Mouse (Mus musculus) liver, adult 2 months (tissue): Measurements from ENCODE around the gene Atoh8. TPM values are rescaled to one million over a fixed set of nuclear protein-coding genes. Genes with fewer than 3 reads are reported as not detected.

Experiments
- DNase-seq: peaks from one replicate; pipeline ENCODE4 v3.0.0-alpha.2; 2011; ENCODE audit warnings: low read depth, low spot score; ENCODE audit errors: extremely low read depth
- H3K27ac ChIP-seq: fragments of 200-500 bp; replicated peaks from 2 replicates; pipeline ENCODE4 v1.5.1; 2012; ENCODE audit warnings: low read depth, mild to moderate bottlenecking, control low read depth, inconsistent platforms, low read length; ENCODE audit not compliant: insufficient read depth
- H3K27me3 ChIP-seq: fragments of 200-500 bp; 2 replicates; pipeline ENCODE4 v1.6.1; 2012; ENCODE audit warnings: mild to moderate bottlenecking, moderate library complexity, low read length, inconsistent platforms; ENCODE audit not compliant: control insufficient read depth, insufficient read depth
- H3K36me3 ChIP-seq: fragments of 200-500 bp; 2 replicates; pipeline ENCODE4 v1.6.1; 2012; ENCODE audit warnings: low read length, inconsistent platforms; ENCODE audit not compliant: control insufficient read depth, insufficient read depth
- H3K4me1 ChIP-seq: fragments of 200-500 bp; 2 replicates; pipeline ENCODE4 v1.6.1; 2011; ENCODE audit warnings: low read length; ENCODE audit not compliant: control insufficient read depth, insufficient read depth
- H3K4me3 ChIP-seq: fragments of 200-500 bp; 2 replicates; pipeline ENCODE4 v1.5.1; 2011; ENCODE audit warnings: low read depth, mild to moderate bottlenecking, control low read depth, low read length, moderate library complexity; ENCODE audit not compliant: insufficient read depth
- H3K79me2 ChIP-seq: fragments of 200-500 bp; 2 replicates; pipeline ENCODE4 v1.6.1; 2012; ENCODE audit warnings: inconsistent platforms, mild to moderate bottlenecking, low read length, moderate library complexity; ENCODE audit not compliant: control insufficient read depth, insufficient read depth
- H3K9ac ChIP-seq: fragments of 200-500 bp; 2 replicates; pipeline ENCODE4 v1.6.1; 2012; ENCODE audit warnings: low read depth, mild to moderate bottlenecking, control low read depth, inconsistent platforms, low read length
- CTCF ChIP-seq: fragments of 200-500 bp; IDR thresholded peaks from 2 replicates; pipeline ENCODE4 v1.5.1; 2011; ENCODE audit warnings: low read depth, low read length, control low read depth
- POLR2A ChIP-seq: fragments of 200-500 bp; IDR thresholded peaks from 2 replicates; pipeline ENCODE4 v1.6.1; 2011; ENCODE audit warnings: low read length, control low read depth; ENCODE audit not compliant: insufficient read depth; ENCODE audit errors: extremely low read depth
- WGBS: fragments of 180-500 bp; shearing (Covaris S2); methylation state at CpG from one replicate; pipeline ENCODE4 v1.1.7; 2018; 5-methylcytosine and 5-hydroxymethylcytosine counted together
- polyA plus RNA-seq: library from polyadenylated mRNA; depleted of rRNA; stranded (reverse); fragments of >200 nt; gene quantifications from 2 replicates; pipeline ENCODE4 v1.2.3, GENCODE M21; 2012; rRNA removed
- total RNA-seq: library from RNA; depleted of rRNA; stranded (reverse); fragments of >200 nt; gene quantifications from 2 replicates; pipeline ENCODE4 v1.2.3, GENCODE M21; 2014; rRNA removed

Gene Atoh8
- total and polyA plus RNA-seq, 2 experiments = 5.1 to 28.7 TPM

- Histone ChIP-seq H3K27me3 (no peaks in the 10 kb centered on the region), H3K36me3 (no peaks in the 10 kb centered on the region), H3K27ac (peak overlapping the region; percentile 91), H3K4me1 (peaks cover 31% of the 10 kb centered on the region), H3K9ac (peak overlapping the region; percentile 64), H3K79me2 (no peaks in the 10 kb centered on the region), H3K4me3 (no peak overlapping the region; the same call in 1 of the 2 replicates)
- 19% methylated on average over 19 of the region's 19 CpGs for WGBS
- TF ChIP-seq CTCF (no peak), POLR2A (no peak)
- DNase-seq = peak; percentile 98
Observed at GRCm38 (mm10) chr6:72162155-72162890, 73.1 kb downstream of the Atoh8 start.

GRCm38 (mm10) chr6:72161751-72162150 lies 73.6 kb downstream of the Atoh8 start:
- peak; percentile 88 for DNase-seq
- H3K27me3 ChIP-seq = no peaks in the 10 kb centered on the region
- H3K9ac ChIP-seq = no peak overlapping the region
- TF ChIP-seq CTCF = no peak
- no peak for TF ChIP-seq POLR2A
- no peaks in the 10 kb centered on the region for H3K79me2 ChIP-seq
- H3K4me3 ChIP-seq = no peak overlapping the region
- H3K36me3 ChIP-seq = no peaks in the 10 kb centered on the region
- 13% methylated on average over 5 of the region's 5 CpGs for WGBS
- peak overlapping the region; percentile 91 for H3K27ac ChIP-seq
- peaks cover 31% of the 10 kb centered on the region for H3K4me1 ChIP-seq

- DNase-seq = peak; percentile 86
- TF ChIP-seq POLR2A (no peak), CTCF (no peak)
- Histone ChIP-seq H3K4me3 (no peak overlapping the region), H3K27me3 (no peaks in the 10 kb centered on the region), H3K79me2 (no peaks in the 10 kb centered on the region), H3K27ac (peak overlapping the region; percentile 91), H3K4me1 (peaks cover 31% of the 10 kb centered on the region), H3K36me3 (no peaks in the 10 kb centered on the region), H3K9ac (no peak overlapping the region)
- 23% methylated on average over 3 of the region's 3 CpGs for WGBS
Observed at GRCm38 (mm10) chr6:72160991-72161390, 74.4 kb downstream of the Atoh8 start.

- WGBS = 79% methylated on average over 10 of the region's 10 CpGs
- no peak for DNase-seq
- Histone ChIP-seq H3K79me2 (no peaks in the 10 kb centered on the region), H3K27me3 (no peaks in the 10 kb centered on the region), H3K4me1 (peaks cover 30% of the 10 kb centered on the region), H3K36me3 (peaks cover 4% of the 10 kb centered on the region), H3K27ac (peak overlapping the region; percentile 91), H3K9ac (no peak overlapping the region), H3K4me3 (no peak overlapping the region)
- TF ChIP-seq POLR2A (no peak), CTCF (no peak)
Observed at GRCm38 (mm10) chr6:72159861-72160395, 75.4 kb downstream of the Atoh8 start.

- 46% methylated on average over 8 of the region's 8 CpGs for WGBS
- Histone ChIP-seq H3K79me2 (no peaks in the 10 kb centered on the region), H3K27me3 (no peaks in the 10 kb centered on the region), H3K9ac (0 out of 2 replicates have a peak overlapping the region, but pooled peaks have one; percentile 20), H3K4me1 (peaks cover 24% of the 10 kb centered on the region), H3K27ac (peak overlapping the region; percentile 94), H3K4me3 (no peak overlapping the region), H3K36me3 (peaks cover 10% of the 10 kb centered on the region)
- no peak for TF ChIP-seq POLR2A
- no peak for TF ChIP-seq CTCF
- DNase-seq = peak; percentile 92
Observed at GRCm38 (mm10) chr6:72158966-72159764, 76.2 kb downstream of the Atoh8 start.

Other genes with a start within 250 kb of the Atoh8 start
- gene St3gal5, start 138.0 kb downstream of the Atoh8 start, total RNA-seq = 115 and 162 TPM in 2 replicates
- 61.4 and 133 TPM in 2 replicates for gene St3gal5, start 138.0 kb downstream of the Atoh8 start, polyA plus RNA-seq
- gene Sftpb, start 69.0 kb upstream of the Atoh8 start, total RNA-seq = not detected in 2 replicates
- 0.31 TPM in 1 of 2 replicates, not detected in the other for gene Sftpb, start 69.0 kb upstream of the Atoh8 start, polyA plus RNA-seq
- 15.2 TPM in 2 replicates for gene Usp39, start 109.6 kb upstream of the Atoh8 start, total RNA-seq
- 10.5 and 11.9 TPM in 2 replicates for gene Usp39, start 109.6 kb upstream of the Atoh8 start, polyA plus RNA-seq
- 10.2 and 14.2 TPM in 2 replicates for gene 0610030E20Rik, start 111.7 kb upstream of the Atoh8 start, total RNA-seq
- 17.5 and 18.5 TPM in 2 replicates for gene 0610030E20Rik, start 111.7 kb upstream of the Atoh8 start, polyA plus RNA-seq
- 62.9 and 78.9 TPM in 2 replicates for gene Tmem150a, start 119.9 kb upstream of the Atoh8 start, total RNA-seq
- 202 and 244 TPM in 2 replicates for gene Tmem150a, start 119.9 kb upstream of the Atoh8 start, polyA plus RNA-seq
- 58.1 and 62.6 TPM in 2 replicates for gene Rnf181, start 131.4 kb upstream of the Atoh8 start, total RNA-seq
- 66.4 and 75.2 TPM in 2 replicates for gene Rnf181, start 131.4 kb upstream of the Atoh8 start, polyA plus RNA-seq
- 18.9 and 20.5 TPM in 2 replicates for gene Vamp5, start 144.9 kb upstream of the Atoh8 start, total RNA-seq
- 18.3 and 18.5 TPM in 2 replicates for gene Vamp5, start 144.9 kb upstream of the Atoh8 start, polyA plus RNA-seq
- gene Vamp8, start 155.1 kb upstream of the Atoh8 start, total RNA-seq = 193 and 238 TPM in 2 replicates
- gene Vamp8, start 155.1 kb upstream of the Atoh8 start, polyA plus RNA-seq = 219 and 220 TPM in 2 replicates
- 71.0 and 80.9 TPM in 2 replicates for gene Ggcx, start 178.7 kb upstream of the Atoh8 start, total RNA-seq
- 62.4 and 67.3 TPM in 2 replicates for gene Ggcx, start 178.7 kb upstream of the Atoh8 start, polyA plus RNA-seq
- gene Mat2a, start 204.0 kb upstream of the Atoh8 start, total RNA-seq = 54.0 and 59.7 TPM in 2 replicates
- gene Mat2a, start 204.0 kb upstream of the Atoh8 start, polyA plus RNA-seq = 19.8 and 31.1 TPM in 2 replicates